Mouse (Mus musculus) embryo, embryonic 10.5 days (tissue): ENCODE measurements at regions not wholly inside any gene's neighbourhood (a gene's known extent, or its start where the extent isn't known, plus 50 kb on each side); places are given as distances from the start of the nearest gene placed in this dataset.
A peak's percentile ranks its signal among the peaks of the same experiment; 100 is the strongest.

Experiments
- DNase-seq: peaks from one replicate; pipeline ENCODE4 v3.0.0-alpha.2; 2015; ENCODE audit warnings: low spot score

DNA sequence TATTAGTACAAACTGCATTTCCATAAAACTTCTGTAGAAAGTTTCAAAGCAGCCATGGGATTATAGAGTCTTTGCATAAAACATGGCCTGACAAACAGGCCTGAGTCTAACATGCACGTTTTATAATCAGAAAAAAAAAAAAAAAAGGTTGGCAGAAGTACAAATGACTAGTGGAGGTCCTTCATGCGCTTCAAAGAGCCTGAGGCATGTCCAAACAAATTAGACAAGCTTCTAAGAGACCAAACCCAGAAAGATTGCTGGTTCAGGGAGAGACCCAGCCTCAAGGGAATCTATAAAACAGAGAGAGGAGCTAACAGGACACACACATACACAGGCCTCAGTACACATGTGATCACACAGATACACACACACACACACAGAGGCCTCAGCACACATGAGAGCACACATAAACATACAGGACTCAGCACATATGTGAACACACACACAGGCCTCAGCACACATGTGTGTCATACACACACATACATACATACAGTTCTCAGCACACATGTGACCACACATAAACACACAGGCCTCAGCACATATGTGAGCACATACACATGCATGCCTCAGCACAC is 57.0 kb upstream of the Gnaq start:
- no peak for DNase-seq

DNA sequence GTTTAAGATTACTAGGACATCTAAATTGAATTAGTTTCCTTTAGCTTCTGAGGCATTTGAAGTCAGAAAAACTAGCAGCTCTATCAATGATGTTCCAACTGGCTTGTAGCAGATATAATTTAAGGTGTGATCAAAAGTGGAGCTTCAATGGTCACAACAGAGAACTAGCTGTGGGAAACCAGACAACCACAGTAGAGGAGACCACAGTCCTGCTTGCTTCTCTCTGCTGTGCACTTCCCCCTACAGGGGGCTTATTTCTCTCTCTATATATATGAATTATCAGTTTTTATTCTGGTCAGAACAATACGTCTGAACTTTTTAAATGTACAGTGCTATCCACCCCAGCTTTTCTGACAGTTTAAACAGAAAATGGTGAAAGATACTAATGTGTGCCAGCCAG is 57.6 kb upstream of the Gnaq start:
- no peak for DNase-seq

DNA sequence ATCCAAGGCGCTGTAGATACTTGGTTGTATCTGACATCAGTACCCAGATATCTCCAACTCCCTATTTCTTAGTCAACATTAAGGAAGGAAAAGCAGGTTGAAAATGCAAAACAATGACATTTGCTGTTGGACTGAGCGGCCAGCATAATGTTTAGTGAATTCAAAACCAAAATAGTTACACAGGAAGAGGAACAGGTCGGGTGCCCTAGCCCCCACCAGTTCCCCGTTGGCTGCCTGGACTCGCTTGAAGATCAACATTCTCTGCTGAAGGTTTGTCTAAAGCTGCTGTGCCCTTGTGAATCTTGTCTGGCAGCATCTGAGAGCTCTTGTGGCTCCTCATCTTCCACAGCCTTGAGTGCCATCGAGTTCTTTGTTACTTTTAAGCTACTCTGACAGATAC is 65.3 kb upstream of the Gnaq start:
- no peak for DNase-seq

- no peak for DNase-seq
Observed at GRCm38 (mm10) chr19:16064911-16065310, 67.7 kb upstream of the Gnaq start.

- peak; percentile 93 for DNase-seq
Observed at GRCm38 (mm10) chr19:16063916-16064580, 68.6 kb upstream of the Gnaq start.

DNA sequence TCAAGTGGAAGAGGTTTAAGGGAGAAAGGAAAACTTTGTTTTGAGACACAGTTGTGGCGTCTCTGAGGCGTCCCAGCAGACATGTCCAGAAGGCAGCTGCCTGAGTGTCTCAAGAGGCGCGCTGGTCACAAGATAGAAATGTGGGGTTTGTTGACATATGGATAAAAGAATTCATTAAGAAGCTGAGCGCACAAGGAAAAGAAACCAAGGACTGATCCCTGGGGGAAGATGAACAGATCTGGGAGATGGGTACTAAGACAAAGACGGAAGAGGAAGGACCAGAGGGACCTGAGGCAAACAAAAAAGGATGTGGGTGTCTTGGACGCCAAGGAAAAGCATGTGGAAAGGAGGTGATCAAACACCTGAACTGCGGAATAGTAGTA is 69.1 kb upstream of the Gnaq start:
- no peak for DNase-seq

DNA sequence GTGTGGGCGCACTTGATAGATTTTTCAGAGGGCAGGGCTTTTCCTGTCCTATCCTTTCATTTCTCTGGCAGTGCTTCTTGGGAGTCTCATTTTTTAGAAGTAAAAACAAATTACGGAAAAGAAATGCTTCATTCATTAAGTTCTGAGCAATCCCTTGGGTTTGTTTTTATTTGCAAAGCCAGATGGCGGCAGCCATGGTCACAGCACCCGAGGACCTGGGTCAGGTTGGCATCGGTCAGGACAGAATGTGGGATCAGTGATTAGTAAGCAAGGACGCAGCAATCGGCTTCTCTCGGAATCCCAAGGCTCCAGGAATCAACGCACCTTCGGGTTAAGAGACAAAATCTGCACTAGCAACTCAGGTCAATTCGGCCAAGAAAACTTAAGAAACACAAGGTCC is 70.8 kb upstream of the Gnaq start:
- no peak for DNase-seq

- no peak for DNase-seq
Observed at GRCm38 (mm10) chr19:16059026-16059425, 73.6 kb upstream of the Gnaq start.

DNA sequence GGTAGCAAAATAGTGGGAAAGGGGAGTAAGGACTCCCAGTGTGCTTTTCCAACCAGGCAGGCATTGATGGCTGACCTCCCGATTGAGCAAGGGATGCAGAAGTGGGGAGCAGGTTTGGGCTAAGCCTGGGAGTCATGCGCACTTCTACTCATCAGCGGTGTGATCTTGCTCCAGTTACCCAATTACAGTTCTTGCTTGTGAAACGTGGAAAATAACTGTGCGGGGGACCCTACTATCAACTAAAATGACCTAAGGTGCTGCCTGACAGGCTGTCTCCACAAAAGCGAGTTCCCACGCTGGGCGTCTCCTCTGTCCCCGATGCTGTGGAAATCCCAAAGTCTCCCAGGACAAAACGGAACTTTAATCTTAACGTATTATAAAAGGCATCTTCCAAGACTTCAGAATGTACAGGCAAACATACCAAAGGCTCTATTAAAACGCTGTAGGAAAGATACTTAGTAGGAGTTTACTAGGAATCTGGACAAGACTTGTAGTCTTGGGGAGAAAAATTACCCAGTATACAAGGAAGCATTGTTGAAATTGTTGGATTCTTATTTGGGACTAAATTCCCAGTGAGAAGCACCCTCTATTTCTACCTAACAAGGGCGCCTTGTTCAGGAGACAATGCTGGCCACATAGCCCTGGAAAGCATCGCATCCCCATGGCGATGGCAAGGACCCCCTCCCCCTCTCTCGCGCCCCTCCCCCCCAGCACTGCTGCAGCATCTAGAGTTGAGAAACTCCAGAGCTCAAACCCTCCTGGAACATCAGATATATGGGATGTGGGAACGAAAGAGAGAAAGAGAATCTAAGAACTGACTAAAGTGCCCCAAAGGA is 65.6 kb upstream of the Cep78 start:
- DNase-seq, result peak; percentile 74

GRCm38 (mm10) chr19:16049646-16050045 is 64.9 kb upstream of the Cep78 start:
- DNase-seq, result peak; percentile 42

GRCm38 (mm10) chr19:16046977-16047376 is 62.2 kb upstream of the Cep78 start:
- no peak for DNase-seq

DNA sequence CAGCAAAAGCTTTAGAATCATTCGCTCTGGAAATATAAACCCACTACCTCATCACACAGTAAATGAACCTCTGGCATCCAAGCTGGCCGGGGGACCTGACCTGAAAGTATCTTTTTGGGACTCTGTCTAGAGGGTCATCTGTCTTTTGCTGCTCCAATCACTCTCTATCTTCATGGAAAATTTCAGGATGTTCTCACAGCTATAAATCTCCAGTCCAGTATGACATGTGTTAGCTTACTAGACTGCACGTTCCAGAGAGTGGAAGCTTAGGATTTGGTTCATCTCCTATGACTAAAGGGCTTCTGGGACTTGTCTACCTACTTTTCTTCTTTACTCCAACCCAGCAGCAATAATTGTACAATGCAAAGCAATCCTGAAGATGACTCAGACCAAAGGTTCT is 60.5 kb upstream of the Cep78 start:
- no peak for DNase-seq

- no peak for DNase-seq
Observed at GRCm38 (mm10) chr19:16044169-16044568, 59.4 kb upstream of the Cep78 start.

DNA sequence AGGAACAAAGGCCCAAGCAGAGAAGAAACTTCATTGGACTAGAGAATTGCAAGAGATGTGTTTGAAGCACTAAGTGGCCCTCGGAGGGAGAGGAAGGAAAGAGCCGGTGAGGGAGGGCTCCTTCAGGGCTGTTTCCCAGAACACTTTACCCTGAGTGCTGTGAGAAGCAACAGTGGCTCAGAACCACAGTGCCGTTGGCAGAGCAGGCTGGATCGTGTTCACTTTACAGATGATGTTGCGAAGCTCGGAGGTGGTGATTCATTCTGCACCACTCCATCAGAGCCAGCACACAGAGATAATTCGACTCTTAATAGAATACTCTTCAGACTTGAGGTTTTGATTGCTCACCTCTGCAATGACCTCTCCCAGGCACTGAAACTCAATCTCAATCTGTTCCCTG is 58.2 kb upstream of the Cep78 start:
- DNase-seq, result no peak

GRCm38 (mm10) chr19:16041891-16042290 is 57.1 kb upstream of the Cep78 start:
- no peak for DNase-seq

GRCm38 (mm10) chr19:16037806-16038205 is 53.0 kb upstream of the Cep78 start:
- DNase-seq, result no peak
